Mouse (Mus musculus) forebrain, embryonic 11.5 days (tissue): ENCODE results near the gene Cant1. TPM values are rescaled to one million over a fixed set of nuclear protein-coding genes. Genes with fewer than 3 reads are reported as not detected.

Source experiments
- ATAC-seq: fragments of 200-750 bp; cut with Nextera tagmentation; replicated peaks from 2 replicates; pipeline ENCODE4 v1.8.0; 2017; ENCODE audit warnings: moderate TSS enrichment; ENCODE audit not compliant: low FRiP score
- DNase-seq: peaks from one replicate; pipeline ENCODE4 v3.0.0-alpha.2; 2017; ENCODE audit warnings: low spot score
- H3K27ac ChIP-seq: fragments of 300-500 bp; sonication (generic); 2 replicates; pipeline ENCODE4 v1.5.1; 2014; ENCODE audit warnings: low read depth, low read length
- H3K27me3 ChIP-seq: fragments of 300-500 bp; sonication (generic); 2 replicates; pipeline ENCODE4 v1.6.1; 2014; ENCODE audit warnings: mild to moderate bottlenecking, low read length, mixed read lengths; ENCODE audit not compliant: control insufficient read depth, insufficient read depth
- H3K36me3 ChIP-seq: fragments of 300-500 bp; sonication (generic); 2 replicates; pipeline ENCODE4 v1.6.1; 2014; ENCODE audit warnings: mild to moderate bottlenecking, low read length, moderate library complexity, mixed read lengths; ENCODE audit not compliant: control insufficient read depth, insufficient read depth
- H3K4me1 ChIP-seq: fragments of 300-500 bp; sonication (generic); replicated peaks from 2 replicates; pipeline ENCODE4 v1.6.1; 2014; ENCODE audit warnings: low read length, mixed read lengths; ENCODE audit not compliant: control insufficient read depth, insufficient read depth
- H3K4me2 ChIP-seq: fragments of 300-500 bp; sonication (generic); 2 replicates; pipeline ENCODE4 v1.6.1; 2014; ENCODE audit warnings: low read depth, mild to moderate bottlenecking, low read length, moderate library complexity, mixed read lengths; ENCODE audit not compliant: severe bottlenecking
- H3K4me3 ChIP-seq: fragments of 300-500 bp; sonication (generic); 2 replicates; pipeline ENCODE4 v1.5.1; 2014; ENCODE audit warnings: low read depth, low read length
- H3K9ac ChIP-seq: fragments of 300-500 bp; sonication (generic); 2 replicates; pipeline ENCODE4 v1.6.1; 2014; ENCODE audit warnings: low read length
- H3K9me3 ChIP-seq: fragments of 300-500 bp; sonication (generic); 2 replicates; pipeline ENCODE4 v1.6.1; 2016; ENCODE audit warnings: low read length, mixed read lengths; ENCODE audit not compliant: control insufficient read depth
- WGBS: fragments of 180-500 bp; shearing (Covaris S2); extraction: QIAGEN DNeasy Blood & Tissue Kit; methylation state at CpG from one replicate; pipeline ENCODE4 v1.1.7; 2014; 5-methylcytosine and 5-hydroxymethylcytosine counted together
- polyA plus RNA-seq: library from polyadenylated mRNA; unstranded; fragments of >200 nt; fragmentation: Nextera tagmentation; extraction: Ambion mirVana; gene quantifications from 2 replicates; pipeline ENCODE4 v1.2.1, GENCODE M21; 2014

The Cant1 gene
- polyA plus RNA-seq, 1 experiment from 2014 or later, result 25.4 TPM

DNA sequence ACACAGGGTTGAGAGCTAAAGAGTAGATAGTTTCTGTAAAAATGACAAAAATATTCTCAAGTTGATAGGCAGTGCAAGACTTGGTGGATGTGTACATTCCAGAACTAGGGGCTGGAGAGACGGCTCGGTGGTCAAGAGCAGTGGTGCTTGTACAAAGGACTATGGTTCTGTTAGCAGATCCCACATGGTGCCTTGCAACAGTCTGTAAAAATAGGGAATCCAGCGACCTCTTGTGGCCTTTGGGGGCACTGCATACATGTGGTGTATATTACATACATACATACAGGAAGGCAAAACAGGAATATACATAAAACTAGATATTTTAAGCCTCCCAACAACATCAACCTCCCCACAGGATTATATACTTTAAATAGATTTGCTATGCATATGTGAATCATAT is 50.6 kb downstream of the Cant1 start:
- Histone ChIP-seq H3K9ac (no peak overlapping the region), H3K4me3 (no peak overlapping the region), H3K27me3 (no peaks in the 10 kb centered on the region), H3K4me1 (no peaks in the 10 kb centered on the region), H3K27ac (no peak overlapping the region), H3K4me2 (no peak overlapping the region), H3K9me3 (no peaks in the 10 kb centered on the region), H3K36me3 (no peaks in the 10 kb centered on the region)
- 62% methylated on average over 3 of the region's 3 CpGs for WGBS
- ATAC-seq (no peak), DNase-seq (no peak)

DNA sequence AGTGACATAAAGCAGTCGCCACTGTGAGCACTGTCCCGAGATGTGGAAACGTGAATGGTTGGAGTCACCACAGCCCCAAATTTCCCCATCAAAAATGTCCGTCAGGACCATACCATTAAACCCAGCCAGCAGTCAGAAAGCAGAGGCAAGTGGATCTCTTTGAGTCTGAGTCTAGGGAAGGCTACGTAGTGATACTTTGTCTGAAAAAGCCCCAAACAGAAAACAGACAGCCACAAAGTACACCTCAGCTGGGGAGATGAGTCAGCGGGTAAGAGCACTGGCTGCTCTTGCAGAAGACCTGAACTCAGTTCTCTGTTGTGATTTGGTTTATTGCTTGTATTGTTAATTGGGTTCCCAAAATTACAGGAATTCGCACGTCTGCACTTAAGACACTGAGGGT is 52.3 kb downstream of the Cant1 start:
- no peaks in the 10 kb centered on the region for H3K9me3 ChIP-seq
- no peak overlapping the region for H3K4me3 ChIP-seq
- H3K9ac ChIP-seq, result no peak overlapping the region
- ATAC-seq, result no peak
- WGBS, result 77% methylated on average over 8 of the region's 8 CpGs
- DNase-seq, result no peak
- no peaks in the 10 kb centered on the region for H3K36me3 ChIP-seq
- H3K27ac ChIP-seq, result no peak overlapping the region
- no peak overlapping the region for H3K4me2 ChIP-seq
- peaks cover 4% of the 10 kb centered on the region; the same call in 1 of the 2 replicates for H3K4me1 ChIP-seq
- no peaks in the 10 kb centered on the region for H3K27me3 ChIP-seq

DNA sequence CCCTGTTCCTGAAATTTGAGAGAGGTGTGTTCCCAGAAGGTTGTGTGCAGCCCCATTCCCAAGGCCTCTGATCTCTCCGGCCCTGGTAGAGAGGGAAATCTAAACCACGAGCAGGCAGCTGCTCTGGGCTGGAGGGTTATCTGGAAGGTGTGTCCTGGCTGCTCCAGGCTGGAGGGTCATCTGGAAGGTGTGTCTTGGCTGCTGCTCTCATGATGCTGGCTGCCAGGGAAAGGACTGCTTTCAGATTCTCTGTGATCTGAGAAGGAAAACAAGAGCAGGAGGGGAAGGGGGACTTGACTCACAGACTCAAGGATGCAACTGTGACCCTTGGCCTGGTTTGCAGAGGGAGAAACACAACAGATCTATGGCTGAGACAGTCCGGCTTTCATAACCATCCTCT is 52.8 kb downstream of the Cant1 start:
- no peak overlapping the region for H3K27ac ChIP-seq
- peaks cover 4% of the 10 kb centered on the region; the same call in 1 of the 2 replicates for H3K4me1 ChIP-seq
- no peaks in the 10 kb centered on the region for H3K27me3 ChIP-seq
- WGBS, result 75% methylated on average over 3 of the region's 3 CpGs
- no peaks in the 10 kb centered on the region for H3K36me3 ChIP-seq
- no peaks in the 10 kb centered on the region for H3K9me3 ChIP-seq
- DNase-seq (no peak), ATAC-seq (no peak)
- H3K9ac ChIP-seq, result no peak overlapping the region
- H3K4me3 ChIP-seq, result no peak overlapping the region
- no peak overlapping the region for H3K4me2 ChIP-seq

DNA sequence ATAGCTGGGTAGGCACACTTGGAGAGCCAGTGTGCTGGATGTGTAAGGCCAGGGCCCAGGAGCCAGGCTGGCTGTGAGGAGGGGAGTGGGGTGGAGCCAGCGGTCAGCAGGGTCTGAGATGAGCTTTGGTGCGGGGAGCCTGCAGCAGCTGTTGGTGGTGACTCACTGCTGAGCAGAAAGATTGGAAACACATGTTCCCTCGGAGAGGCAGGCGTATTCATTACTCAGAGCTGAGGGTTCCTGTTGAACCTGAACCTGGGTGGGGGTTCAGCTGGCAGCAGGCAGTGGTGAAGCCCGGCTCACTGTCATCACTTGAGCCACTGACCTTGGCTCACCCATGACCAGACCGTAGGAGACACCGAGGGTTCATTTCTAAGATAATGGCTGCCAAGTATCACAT is 53.7 kb downstream of the Cant1 start:
- Histone ChIP-seq H3K9ac (no peak overlapping the region), H3K4me3 (no peak overlapping the region), H3K27ac (no peak overlapping the region), H3K9me3 (no peaks in the 10 kb centered on the region), H3K4me1 (peaks cover 4% of the 10 kb centered on the region; the same call in 1 of the 2 replicates), H3K27me3 (no peaks in the 10 kb centered on the region), H3K36me3 (no peaks in the 10 kb centered on the region), H3K4me2 (no peak overlapping the region)
- ATAC-seq, result no peak
- no peak for DNase-seq
- 76% methylated on average over 7 of the region's 7 CpGs for WGBS

DNA sequence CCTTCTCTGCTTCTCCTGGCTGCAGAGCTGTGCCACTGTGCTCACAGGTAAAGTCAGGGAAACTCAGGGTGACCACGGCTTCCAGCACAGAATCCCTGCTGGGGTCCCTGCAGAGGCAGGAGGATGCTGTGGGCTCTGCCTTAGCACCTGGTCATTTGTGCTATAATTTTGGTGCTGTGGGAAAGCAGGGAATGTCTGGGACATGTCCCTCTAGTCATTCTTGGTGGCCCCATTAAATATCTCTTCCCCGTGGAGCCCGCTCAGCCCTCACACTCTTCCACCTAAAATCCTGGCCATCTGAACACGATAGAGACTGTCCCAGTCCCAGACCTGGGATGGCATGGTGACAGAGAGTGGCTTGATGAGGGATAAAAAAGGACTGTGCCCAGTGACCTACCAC is 54.9 kb downstream of the Cant1 start:
- Histone ChIP-seq H3K9me3 (no peaks in the 10 kb centered on the region), H3K4me2 (no peak overlapping the region), H3K36me3 (no peaks in the 10 kb centered on the region), H3K27ac (no peak overlapping the region), H3K4me3 (no peak overlapping the region), H3K27me3 (no peaks in the 10 kb centered on the region), H3K9ac (no peak overlapping the region), H3K4me1 (peaks cover 4% of the 10 kb centered on the region; the same call in 1 of the 2 replicates)
- ATAC-seq (no peak), DNase-seq (no peak)
- WGBS, result 84% methylated on average over 4 of the region's 4 CpGs

DNA sequence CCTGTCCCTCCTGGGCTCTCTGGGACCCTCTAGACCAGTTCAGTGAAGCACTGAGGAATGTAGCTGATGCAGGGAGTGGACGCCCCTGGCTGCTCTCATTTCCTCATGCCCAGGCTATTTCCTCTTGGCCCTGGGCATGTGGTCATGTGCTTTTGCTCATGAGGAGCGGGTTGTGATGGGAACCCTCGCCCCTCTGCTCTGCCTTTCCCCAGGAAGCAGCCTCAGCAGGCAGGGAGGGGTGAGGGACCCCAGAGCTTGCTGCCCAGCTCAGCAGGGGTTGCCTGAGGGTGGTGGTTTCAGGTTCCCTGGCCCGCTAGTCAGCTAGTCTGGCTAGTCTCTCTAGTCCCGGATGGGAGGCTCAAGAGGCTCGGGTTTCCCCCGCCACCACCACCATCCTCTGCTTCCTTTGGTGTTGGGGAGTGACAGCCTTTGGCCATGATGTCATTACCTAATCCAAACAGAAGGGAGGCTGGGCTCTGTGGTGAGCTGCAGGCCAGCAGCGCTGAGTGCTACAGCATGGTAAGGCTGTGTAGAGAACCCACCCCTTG is 55.8 kb downstream of the Cant1 start:
- no peak overlapping the region for H3K4me3 ChIP-seq
- H3K4me1 ChIP-seq, result peaks cover 4% of the 10 kb centered on the region; the same call in 1 of the 2 replicates
- H3K9ac ChIP-seq, result peak overlapping the region; percentile 6; the same call in 1 of the 2 replicates
- 0 out of 2 replicates have a peak overlapping the region, but pooled peaks have one; percentile 18 for H3K27ac ChIP-seq
- H3K9me3 ChIP-seq, result no peaks in the 10 kb centered on the region
- H3K4me2 ChIP-seq, result no peak overlapping the region
- H3K27me3 ChIP-seq, result no peaks in the 10 kb centered on the region
- H3K36me3 ChIP-seq, result no peaks in the 10 kb centered on the region
- no peak for ATAC-seq
- WGBS, result 9% methylated on average over 8 of the region's 8 CpGs
- DNase-seq, result peak; percentile 64

DNA sequence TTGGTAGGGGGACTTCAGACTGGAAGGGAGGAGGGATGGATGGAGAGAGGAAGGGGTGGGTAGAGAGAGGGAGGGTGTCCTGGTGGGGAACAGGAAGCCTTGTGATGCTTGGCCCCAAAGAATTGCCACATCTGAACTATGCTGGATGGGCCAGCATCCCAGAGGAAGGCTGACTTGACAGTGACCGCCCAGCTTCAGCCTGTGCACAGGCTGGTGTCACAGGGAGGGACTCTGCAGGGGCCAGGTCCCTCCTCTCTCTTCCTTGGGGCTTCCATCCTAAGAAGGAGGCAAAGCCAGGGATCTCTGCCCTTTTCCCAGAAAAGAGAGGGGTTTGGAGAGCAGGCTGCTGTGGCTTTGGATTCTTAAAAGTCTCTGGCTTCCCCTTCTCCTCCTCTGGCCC is 56.4 kb downstream of the Cant1 start:
- no peak for DNase-seq
- Histone ChIP-seq H3K4me3 (no peak overlapping the region), H3K9ac (no peak overlapping the region), H3K4me2 (no peak overlapping the region), H3K4me1 (peaks cover 4% of the 10 kb centered on the region; the same call in 1 of the 2 replicates), H3K27me3 (no peaks in the 10 kb centered on the region), H3K9me3 (no peaks in the 10 kb centered on the region), H3K27ac (no peak overlapping the region), H3K36me3 (no peaks in the 10 kb centered on the region)
- WGBS, result 70% methylated on average over 1 of the region's 1 CpGs
- ATAC-seq, result no peak

DNA sequence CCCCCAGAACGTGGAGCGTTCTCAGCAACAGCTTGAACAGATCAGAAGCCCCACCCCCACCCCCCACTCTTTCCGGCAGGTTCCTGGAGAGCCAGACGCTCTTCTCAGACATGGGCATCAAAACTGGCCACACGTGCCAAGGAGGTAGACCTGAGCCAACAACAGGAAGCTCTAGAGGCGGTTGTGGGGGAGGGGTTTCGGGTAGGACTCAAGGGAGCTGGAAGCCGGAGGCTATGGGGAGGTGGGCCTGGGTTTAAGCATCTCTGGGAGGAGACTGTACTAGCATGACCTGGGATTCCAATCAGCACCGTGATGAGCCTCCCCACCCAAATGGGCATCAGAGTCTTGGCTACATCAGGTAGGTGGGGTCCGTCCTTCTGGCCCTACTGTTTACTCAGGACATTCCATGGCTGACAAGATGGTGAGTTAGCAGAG is 58.0 kb downstream of the Cant1 start:
- no peak for ATAC-seq
- WGBS, result 77% methylated on average over 10 of the region's 10 CpGs

DNA sequence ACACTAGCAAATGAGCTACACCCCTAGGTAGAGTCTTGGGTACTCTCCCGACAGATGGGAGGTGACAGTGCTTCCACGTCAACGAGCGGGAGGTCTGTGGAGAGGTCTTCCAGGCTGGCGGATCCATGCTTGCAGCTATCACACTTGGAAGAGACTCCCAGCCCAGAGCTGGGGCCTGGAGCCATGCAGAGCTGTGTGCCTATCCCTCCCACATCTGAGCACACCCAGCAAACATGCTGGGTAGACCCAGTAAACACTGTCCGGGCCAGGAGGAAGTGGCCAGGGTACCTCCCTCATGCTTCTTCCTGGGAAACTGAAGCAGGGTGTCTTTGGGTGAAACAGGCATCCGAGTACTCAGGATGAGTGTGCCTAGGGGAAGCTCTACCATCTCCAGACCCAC is 58.4 kb downstream of the Cant1 start:
- Histone ChIP-seq H3K9ac (no peak overlapping the region), H3K27me3 (no peaks in the 10 kb centered on the region), H3K4me3 (no peak overlapping the region), H3K27ac (no peak overlapping the region), H3K36me3 (no peaks in the 10 kb centered on the region), H3K4me2 (no peak overlapping the region), H3K9me3 (no peaks in the 10 kb centered on the region), H3K4me1 (peaks cover 6% of the 10 kb centered on the region; the same call in 1 of the 2 replicates)
- ATAC-seq (no peak), DNase-seq (no peak)
- 88% methylated on average over 7 of the region's 7 CpGs for WGBS

More for the DNA sequence above, 58.0 kb downstream of the Cant1 start:
- no peaks in the 10 kb centered on the region for H3K9me3 ChIP-seq
- no peak overlapping the region for H3K9ac ChIP-seq
- no peak overlapping the region for H3K4me2 ChIP-seq
- DNase-seq, result no peak
- no peak overlapping the region for H3K4me3 ChIP-seq
- H3K36me3 ChIP-seq, result no peaks in the 10 kb centered on the region
- H3K27me3 ChIP-seq, result no peaks in the 10 kb centered on the region
- H3K4me1 ChIP-seq, result peaks cover 4% of the 10 kb centered on the region; the same call in 1 of the 2 replicates
- H3K27ac ChIP-seq, result no peak overlapping the region
